Mouse (Mus musculus) liver, embryonic 11.5 days (tissue): ENCODE results near the gene Nudt2. TPM values are rescaled to one million over a fixed set of nuclear protein-coding genes. Genes with fewer than 3 reads are reported as not detected.

ENCODE experiments used
- polyA plus RNA-seq: library from polyadenylated mRNA; unstranded; fragments of >200 nt; fragmentation: Nextera tagmentation; extraction: Ambion mirVana; gene quantifications from 2 replicates; pipeline ENCODE4 v1.2.1, GENCODE M21; 2014

The Nudt2 gene
- polyA plus RNA-seq, 1 experiment from 2014 or later, result 45.5 TPM

Other genes with a start within 250 kb of the Nudt2 start
- 82.8 and 85.6 TPM in 2 replicates for gene Ubap2, start 190.0 kb upstream of the Nudt2 start, polyA plus RNA-seq
- gene Dcaf12, start 150.3 kb upstream of the Nudt2 start, polyA plus RNA-seq, result 50.8 and 53.4 TPM in 2 replicates
- gene Ubap1, start 116.2 kb upstream of the Nudt2 start, polyA plus RNA-seq, result 37.1 and 38.3 TPM in 2 replicates
- 6.2 and 8.6 TPM in 2 replicates for gene Kif24, start 264 bp upstream of the Nudt2 start, polyA plus RNA-seq
- 1.5 TPM in 2 replicates for gene AI464131, start 37.9 kb downstream of the Nudt2 start, polyA plus RNA-seq
- gene 1110017D15Rik, start 52.2 kb downstream of the Nudt2 start, polyA plus RNA-seq, result 0.43 TPM in 1 of 2 replicates, not detected in the other
- 1.4 and 2.0 TPM in 2 replicates for gene Fam219a, start 104.4 kb downstream of the Nudt2 start, polyA plus RNA-seq
- gene Dnaic1, start 104.6 kb downstream of the Nudt2 start, polyA plus RNA-seq, result 1.6 TPM in 2 replicates
- gene Enho, start 175.2 kb downstream of the Nudt2 start, polyA plus RNA-seq, result 3.7 and 3.8 TPM in 2 replicates
- 5.2 and 6.0 TPM in 2 replicates for gene Cntfr, start 231.9 kb downstream of the Nudt2 start, polyA plus RNA-seq
- gene Il11ra1, start 234.8 kb downstream of the Nudt2 start, polyA plus RNA-seq, result 66.8 and 72.9 TPM in 2 replicates
- gene Rpp25l, start 248.4 kb downstream of the Nudt2 start, polyA plus RNA-seq, result 67.8 and 71.2 TPM in 2 replicates